Mouse (Mus musculus): Measurements from ENCODE around the gene Bsph2.

Gene Bsph2

GRCm38 (mm10) chr7:13570967-13571366, at the start of gene Bsph2:
Gene Bsph2, minus strand, starts transcription at chr7:13571067.
- DNase-seq (ENCODE audit: low read depth, low spot score) = no peak

DNA sequence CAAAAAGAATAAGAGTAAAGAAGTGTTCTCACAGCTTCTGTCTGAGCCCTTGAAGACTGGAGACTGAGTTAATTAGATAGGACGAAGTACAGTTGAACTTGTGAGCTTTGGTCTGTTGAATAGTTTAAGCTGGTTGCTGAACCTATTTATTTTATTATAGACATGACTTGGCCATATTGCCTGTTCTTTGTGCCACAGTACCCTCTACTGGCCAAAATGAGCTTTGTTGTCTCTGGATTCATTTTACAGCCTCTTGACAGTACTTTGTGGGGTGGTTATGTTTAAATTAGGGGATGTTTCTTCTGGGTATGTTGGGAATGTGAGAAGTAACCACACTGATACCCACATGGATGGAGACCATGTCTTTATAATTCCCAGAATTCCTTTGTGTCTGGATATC, 59.3 kb downstream of the Bsph2 start:
- DNase-seq (ENCODE audit: low read depth, low spot score) = peak; percentile 15
